Mouse (Mus musculus) right cerebral cortex, adult 2 months (tissue): ENCODE results near the gene Cdh4.
A peak's percentile ranks its signal among the peaks of the same experiment; 100 is the strongest.

Experiments
- DNase-seq, 2 experiments: peaks; one replicate each; pipeline ENCODE4 v3.0.0; 2021 to 2022; ENCODE audit warnings: low spot score in 2 of 2

Cdh4 gene

DNA sequence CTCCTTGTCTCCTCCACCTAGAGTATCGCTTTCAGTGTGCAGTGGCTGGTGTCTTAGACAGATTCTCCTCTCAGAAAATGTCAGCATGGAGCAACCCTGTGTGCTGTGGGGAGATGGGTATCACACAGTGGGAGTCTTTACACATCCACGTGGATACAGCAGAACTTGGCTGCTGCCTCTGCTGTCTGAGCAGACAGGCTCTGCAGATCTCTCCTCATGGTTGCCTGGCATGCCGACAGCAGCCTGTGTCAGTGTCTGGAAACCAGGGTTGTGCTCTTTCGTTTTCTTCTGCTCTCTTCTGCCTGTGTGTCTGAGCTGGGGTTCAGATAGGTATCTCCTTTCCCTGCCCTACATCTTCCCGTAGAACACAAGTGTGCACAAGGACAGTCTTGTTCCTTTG lies 237.6 kb downstream of the Cdh4 start:
- DNase-seq = peak; percentile 12 to 19

DNA sequence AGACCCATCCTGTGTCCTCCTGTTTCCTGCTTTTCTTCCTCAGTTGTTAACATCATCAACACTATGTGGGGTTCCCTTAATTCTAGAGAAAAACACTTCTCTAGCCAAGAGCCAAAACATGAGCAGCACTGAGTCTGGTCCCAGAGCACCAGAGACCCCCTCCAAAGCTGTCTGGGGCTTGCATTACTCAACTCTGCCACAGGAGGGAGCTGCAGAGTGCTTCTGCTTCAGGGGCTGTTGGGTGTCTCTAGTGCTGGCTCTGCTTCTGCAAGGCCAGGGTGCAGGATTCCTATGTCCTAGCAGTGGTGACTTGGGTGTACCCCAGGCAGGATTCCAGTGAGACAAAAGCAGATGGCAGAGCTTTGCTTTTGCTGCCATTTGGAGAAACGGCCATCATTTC lies 239.2 kb downstream of the Cdh4 start:
- peak; percentile 39 to 62 for DNase-seq

DNA sequence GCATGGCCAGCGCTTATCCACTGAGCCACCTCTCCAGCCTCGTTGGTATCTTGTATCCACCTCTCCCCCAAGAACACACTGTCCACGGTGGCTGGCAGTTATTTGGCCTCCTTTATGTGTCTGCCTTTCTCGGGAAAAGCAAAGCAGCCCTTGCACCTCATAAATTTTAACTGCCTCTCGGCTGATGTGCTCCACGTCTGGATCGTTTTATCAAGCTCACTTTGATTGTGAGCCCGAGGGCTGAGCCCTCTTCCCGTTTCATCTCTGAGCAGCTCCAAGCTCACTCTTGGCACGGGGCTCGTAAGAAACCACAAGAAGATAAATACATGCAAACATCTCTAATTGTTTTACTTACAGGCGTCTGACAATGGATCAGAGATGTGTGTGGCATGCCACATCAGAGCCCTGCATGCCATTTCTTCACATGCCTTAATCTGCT lies 245.0 kb downstream of the Cdh4 start:
- DNase-seq = no peak

DNA sequence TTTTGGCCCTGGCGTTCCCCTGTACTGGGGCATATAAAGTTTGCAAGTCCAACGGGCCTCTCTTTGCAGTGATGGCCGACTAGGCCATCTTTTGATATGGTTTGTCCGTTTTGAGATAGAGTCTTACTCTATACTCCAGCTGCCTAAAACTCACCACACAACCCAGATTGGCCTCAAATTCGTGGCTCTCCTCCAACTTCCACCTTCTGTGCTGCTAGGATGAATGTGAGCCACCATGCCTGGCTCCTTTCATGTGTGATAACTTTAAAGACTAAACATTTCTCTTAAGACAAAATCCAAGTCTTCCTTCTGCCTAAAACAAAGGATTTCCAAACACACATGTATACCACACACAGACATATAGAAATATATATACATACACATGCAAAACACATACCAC lies 246.7 kb downstream of the Cdh4 start:
- peak; percentile 65 to 66 for DNase-seq

DNA sequence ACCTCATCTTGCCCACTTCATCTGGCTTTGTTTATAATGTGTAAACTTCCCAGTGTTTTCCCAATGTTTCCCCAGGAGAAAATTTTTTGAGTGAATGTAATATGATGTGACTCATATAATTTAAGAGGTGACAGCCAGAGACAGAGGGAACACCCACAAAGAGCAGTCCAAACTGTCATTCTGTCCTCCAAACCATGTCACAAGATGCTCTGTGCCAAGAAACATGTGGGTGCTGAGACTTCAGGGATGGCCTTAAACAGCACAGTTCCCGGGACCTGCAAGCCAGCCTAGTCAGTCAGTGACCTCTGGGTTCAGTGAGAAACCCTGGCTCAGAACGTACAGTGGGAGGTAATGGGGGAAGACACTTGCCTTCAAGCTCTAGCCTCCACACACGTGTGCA lies 247.5 kb downstream of the Cdh4 start:
- DNase-seq = no peak

DNA sequence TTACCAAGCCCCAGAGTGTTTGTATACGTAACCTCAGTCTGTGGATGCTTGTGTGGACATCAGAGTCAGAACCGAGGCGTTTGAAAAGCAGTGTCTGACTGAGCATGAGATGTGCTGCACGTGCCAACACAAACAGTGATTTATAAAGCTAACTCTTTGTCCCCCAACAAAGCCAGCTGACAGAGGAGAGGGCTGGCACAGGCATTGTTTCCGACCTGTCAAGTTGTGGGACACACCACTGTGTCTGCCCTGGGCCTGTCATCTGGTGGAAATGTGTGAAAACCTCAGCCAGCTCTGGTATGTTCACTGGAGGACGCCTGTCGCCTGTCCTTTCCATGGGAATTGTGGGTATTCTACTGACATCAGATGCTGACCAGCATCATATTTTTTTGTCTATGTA lies 248.3 kb downstream of the Cdh4 start:
- no peak for DNase-seq

DNA sequence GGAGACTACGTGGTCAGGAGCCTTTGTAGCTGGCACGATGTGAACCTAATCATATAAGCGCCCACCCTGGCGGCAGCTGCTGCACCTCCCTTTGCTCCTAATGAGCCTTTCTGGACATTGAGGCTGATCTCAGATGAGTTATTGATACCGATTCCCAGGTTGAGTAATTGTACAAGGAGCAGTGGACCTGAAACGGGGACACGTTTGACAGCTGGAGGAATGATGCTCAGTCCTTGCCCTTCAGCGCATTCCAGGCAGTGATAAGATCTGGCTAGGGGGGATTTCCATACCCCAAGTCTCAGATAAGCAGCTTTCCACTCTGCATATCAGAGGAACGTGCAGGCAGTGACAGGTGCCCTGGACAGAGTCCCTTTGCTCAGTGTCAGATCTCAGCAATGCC lies 252.7 kb downstream of the Cdh4 start:
- no peak for DNase-seq

DNA sequence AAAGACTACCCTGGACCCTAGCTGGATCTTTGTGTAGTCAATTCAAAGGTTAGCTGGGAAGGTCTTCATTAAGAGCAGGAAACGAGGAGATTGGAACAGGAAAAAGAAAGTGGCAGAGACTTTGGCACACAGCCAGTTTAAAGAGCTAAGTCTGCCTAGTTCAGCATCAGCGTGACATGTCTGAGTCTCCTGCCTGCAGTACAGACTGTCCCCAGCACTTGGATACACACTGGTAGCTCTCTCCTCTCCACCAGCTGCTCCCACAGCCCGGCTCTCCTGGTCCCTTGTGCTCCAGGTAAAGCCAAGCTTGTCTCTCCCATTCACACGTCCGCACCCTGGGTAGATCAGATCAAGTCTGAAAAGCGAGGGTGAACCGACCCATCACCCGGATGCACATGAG lies 255.4 kb downstream of the Cdh4 start:
- DNase-seq = no peak

DNA sequence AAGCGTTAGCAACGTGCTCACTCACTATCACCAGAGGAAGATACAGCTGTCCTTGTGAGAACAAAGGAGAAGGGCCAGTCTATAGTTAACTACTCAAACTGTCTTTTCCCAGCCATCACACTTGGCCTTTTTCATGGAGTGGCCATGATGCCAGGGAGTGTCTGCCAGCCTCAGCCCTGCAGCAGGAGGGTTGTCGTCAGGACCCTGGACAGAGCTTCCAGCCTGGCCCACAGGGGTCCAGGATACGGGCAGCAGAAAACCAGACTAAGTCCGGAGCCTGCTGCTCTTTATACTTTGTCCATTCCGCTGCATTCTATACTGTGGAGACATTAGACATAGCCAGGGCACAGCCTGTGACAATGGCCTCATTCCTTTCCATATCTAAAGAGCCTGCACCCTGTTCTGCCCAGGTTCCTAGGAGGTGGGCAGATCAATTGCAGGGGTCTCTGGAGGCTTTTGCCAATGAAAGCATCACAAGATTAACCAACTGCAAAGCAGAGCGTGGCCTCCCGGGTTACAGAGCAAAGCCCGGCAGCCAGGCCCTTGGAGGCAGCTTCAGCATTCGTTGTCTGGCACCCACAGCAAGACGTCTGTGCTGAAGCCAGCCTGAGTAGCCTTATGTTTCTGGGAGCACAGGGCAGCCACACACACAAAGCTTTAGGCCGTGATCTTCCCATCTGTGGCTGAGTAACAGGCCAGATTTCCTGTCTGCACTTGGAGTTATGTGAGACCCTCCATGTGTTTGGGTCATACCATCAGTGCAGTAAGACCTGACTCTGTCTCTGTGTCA lies 256.2 kb downstream of the Cdh4 start:
- no peak for DNase-seq

DNA sequence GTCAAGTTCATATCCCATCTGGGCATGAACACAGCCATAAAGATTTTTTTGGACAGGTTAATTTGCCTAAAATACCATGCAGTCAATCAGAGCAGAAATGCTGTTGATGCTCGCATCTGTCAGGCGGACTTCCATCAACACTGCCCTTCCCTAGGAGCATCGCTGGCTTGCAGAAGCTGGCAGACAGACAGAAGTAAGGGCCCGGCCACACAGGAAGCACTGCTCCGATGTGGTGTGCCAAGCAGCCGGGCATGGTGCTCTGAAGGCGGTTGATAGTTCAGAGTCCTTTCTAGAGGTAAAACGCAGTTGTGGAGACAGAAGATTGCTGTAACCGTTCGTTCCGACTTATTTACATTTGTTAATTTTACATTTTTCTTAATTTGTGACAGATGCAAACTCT lies 262.8 kb downstream of the Cdh4 start:
- no peak for DNase-seq

DNA sequence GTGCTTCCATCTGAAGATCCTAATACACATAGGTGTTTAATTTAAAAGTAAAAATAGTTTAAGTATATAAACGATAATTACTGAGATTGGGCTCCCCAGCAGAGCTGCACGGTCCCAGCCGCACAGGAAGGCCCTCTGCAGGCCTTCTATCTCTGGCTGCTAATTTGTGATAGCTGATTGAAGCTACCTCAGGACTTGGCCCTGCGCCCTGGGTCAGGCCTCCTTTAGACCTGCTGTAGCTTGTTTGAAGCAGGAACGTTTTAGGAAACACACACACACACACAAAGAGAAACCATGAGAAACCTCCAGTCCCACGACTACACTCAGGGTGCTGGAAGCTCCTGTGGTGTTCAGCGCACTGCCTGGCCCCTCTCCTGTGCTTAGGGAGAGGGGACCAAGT lies 263.2 kb downstream of the Cdh4 start:
- no peak for DNase-seq

DNA sequence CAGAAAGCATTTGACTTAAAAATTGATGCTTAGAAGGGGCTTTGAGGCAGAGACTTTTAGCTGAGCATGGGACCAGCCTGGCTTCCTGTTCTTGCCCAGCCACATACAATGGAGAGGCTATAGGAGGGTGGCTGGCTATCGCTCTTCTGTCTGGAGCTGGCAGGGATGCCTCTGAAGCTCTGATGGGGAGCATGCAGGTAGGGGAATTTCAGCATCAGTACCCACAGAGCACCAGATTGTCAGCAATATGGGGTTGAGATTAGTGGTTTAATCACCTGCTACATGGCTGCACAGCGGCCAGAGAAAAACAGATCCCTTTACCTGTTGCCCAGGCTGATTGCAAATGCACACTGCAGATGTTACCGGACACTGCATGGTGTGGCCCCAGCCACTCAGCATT lies 264.4 kb downstream of the Cdh4 start:
- DNase-seq = no peak

DNA sequence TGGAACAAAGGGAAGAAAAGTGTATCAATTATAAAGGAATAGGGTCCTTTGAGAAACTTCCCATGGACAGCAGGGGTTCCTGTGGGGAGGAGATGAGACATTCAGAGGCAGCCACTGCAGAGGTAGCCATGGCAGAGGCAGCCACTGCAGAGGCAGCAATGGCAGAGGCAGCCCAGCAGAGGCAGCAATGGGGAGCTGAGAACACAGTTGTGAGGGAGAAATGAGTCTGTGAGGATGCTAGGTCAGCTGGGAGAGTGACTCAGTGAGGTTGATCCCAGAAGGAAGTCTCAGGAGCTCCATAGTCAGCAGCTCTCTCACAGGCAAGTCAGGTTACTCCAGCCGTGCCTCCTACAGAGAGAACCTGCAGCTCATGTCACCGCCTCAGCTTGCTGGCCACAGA lies 266.9 kb downstream of the Cdh4 start:
- peak in 1 of 2 experiments; percentile 18 for DNase-seq

DNA sequence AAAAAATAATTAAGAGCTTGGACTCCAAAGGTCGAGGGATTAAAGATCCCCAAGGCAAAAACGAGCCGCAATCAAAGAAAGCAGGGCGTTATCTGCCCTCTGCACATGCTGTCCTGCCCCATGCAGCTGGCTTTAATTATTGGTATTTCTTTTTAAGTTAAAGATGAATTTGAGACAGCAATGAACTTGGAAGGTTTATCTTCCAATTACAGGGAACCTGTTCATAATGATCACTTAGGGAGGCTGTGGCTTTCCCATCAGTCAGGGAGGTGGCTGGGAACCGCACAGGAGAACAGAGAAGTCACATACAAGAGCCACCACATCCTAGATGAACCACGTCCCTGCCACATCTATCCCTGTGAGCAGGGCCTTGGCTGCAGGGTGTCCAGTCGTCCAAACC lies 270.5 kb downstream of the Cdh4 start:
- no peak for DNase-seq

DNA sequence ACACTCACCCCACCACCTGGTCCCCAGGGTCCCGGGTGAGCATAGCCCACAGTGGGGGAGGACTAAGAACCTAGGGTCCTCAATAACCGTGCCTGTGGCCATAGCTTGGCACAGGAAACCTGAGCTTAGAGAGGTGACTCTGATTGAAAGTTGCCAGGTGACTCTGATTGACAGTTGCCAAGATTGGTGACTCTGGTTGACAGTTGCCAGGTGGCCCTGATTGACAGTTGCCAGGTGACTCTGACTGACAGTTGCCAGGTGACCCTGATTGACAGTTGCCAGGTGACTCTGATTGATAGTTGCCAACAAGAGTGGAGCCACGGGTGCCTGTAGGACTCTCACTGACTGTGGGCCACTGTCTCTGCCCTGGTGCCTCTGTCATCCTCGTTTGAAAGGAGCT lies 271.1 kb downstream of the Cdh4 start:
- no peak for DNase-seq

DNA sequence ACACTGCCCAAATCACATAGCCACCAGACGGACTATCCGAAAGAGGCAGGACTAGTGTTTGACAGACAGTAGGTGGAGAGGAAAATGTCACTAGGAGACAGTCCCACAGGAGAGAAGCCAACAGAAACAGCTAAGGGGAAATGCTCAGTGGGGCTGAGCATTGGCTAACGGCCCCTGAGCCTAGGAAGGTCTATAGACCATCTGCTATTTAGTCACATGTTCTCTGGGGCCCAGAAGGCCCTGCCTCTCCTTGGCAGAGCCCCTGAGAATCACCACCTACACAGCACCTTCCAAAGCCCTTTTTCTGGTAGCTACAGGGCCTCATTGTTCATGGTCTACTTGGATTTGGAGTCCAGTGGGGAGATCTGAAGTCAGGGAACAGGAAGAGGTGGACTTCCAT lies 271.9 kb downstream of the Cdh4 start:
- no peak for DNase-seq

DNA sequence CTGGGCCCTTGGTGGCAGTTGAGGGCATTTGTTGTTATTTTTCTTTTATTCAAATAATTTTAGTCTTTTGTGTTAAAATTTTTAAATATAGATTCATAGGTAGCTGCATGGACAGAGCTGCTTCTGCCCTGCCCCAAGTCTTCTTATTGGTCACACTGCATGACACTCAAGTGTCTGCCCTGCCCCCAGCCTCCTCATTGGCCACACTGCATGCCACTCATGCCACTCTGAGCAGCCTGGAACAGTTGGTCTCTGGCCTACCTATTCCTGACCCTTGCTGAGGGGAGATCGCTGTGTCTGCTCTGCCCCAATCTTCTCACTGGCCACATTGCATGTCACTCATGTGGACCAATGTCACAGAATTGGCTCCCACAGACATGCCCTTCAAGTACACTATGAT lies 273.1 kb downstream of the Cdh4 start:
- no peak for DNase-seq

DNA sequence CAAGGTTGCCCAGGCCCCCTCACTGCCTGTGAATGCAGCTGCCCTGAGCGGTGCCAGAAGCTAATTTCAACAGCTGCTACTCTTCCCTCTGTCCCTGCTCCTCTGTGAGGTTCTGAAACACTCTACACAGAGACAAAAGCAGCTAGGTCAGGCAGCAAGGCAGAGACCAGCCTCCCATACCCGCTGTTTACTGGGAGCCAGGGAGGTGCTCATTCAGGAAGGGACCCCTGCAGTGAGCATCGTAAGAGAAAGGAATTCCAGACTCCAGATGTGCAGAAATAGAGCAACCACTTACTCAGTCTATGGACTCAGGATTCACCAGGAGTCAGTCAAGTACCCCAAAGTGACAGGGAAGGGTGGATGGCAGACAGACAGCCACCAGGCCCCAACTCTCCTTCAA lies 278.1 kb downstream of the Cdh4 start:
- no peak for DNase-seq

DNA sequence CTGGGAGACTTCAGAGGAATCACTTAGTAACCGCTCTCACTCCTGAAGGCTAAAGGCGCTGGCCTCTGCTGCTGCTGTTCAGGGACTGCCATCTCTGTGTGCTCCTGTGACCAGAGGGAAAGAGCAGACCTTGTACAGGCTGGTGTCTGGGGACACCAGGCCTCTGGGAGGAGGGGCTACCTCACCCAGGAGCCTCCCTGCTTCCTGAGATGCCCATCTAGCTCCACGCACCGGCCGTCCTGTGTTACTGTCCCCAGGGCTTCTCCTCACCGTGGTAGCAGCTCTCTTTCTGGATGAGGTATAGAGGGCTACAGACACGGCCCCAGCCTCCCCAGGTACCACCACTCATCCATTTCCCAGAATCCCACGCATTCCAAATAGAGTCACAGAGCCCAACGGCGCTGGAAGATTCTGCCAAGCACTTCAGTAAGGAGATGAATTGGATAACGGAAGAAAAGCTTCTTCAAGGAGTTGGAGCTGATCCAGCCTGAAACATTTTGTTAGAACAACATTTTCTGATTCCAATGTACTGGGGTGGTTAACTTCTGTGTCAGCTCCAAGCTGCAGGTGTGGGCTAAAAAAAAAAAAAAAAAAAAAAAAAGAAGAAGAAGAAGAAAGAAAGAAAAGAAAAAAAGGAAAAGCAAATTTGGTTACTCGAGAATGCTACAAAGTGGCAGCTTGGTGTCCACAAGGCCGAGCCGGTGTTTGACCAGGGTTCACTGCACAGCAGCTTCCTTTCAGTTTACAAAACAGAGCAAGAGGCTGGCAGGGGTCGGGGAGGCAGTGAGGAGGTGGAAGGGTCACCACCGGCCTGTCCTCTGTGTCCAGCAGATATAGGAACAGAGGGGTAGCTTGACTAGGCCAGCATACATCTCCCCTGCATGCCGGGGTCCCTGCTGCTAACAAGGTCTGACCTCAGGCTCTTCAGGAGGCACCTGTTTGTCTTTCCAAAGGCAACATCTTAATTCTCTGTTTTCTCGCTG lies 279.6 kb downstream of the Cdh4 start:
- peak; percentile 34 to 44 for DNase-seq

DNA sequence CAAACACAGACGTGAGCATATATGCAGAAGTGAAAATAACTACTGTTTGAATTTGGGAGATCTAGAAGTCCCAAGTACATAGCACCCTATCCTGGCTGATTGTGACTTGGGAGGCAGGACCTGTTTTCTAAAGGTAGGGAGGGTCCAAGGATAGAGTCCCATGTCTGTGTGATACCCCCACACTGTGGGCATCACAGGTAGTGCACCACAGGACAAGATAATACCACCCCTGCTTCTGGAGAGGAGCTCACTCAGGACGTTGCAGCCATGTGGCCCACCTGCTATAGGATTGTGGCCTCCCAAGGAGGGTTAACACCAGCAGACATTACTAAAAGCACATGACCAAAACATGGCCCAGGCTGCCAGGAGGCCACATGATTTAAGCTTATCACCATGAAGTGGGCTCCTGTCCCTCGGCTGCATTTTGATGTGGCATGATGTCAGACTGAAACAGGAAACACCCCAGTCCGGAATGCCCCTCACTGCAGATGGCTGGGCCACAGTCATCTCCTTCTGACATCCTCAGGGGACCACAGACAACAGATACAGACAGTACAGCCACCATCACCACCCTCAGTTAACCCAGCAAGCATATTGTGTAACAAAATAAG lies 280.6 kb downstream of the Cdh4 start:
- DNase-seq = no peak

DNA sequence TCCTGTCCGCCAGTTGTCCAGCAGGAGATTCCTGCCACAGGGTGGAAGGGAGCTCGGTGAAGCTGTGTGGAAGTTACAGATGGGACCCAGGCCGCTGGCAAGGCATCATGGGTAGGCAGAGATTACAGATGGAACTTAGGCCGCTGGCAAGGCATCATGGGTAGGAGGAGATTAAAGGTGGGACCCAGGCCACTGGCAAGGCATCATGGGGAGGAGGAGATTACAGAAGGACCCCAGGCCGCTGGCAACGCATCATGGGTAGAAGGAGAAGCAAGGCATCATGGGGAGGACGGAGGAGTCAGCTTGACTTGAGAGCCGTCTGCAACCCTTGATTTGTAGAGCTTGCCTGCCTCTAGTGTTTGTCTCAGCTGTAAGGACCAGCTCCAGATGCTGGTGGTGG lies 281.2 kb downstream of the Cdh4 start:
- no peak for DNase-seq

DNA sequence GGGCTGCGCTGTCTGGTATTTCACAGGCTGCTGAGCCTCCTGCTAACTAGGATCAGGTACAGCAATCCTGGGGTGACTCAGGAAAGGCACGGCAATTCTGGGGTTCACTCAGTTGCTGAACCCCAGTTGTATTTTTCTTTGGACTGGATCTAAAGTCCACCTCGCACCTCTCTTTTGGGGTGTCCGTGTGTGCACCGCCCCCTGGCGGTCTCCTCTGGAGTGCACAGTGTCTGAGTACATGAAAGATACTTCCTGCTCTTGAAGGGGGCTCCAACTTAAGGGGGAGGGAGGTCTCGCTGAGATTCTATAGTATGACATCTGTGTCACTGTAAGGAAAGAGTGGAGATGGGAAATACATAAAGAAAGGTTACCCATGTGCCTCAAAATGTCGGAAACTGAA lies 286.8 kb downstream of the Cdh4 start:
- no peak for DNase-seq

DNA sequence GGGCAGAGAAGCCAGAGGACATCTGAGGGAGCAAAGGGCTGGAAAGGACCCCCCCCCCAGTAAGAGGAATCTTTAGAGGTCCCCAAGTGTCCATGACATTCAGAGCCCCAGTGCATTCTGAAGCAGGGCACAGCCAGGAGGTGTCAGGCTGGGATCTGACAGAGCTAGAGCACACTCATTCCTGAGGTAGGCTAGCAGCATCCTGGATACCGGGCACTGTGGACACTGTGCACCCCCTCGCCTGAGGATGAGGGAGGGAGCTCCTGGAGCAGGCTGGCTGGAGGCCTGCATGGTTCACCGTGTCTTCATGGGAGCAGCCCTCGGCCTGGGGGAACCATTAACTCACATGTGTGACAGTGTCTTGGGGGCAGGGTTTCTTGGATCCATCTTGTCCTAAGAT lies 287.6 kb downstream of the Cdh4 start:
- no peak for DNase-seq
